Mouse (Mus musculus) lung, embryonic 14.5 days (tissue): ENCODE results near the gene Rnf43. TPM values are rescaled to one million over a fixed set of nuclear protein-coding genes. Genes with fewer than 3 reads are reported as not detected.
A peak's percentile ranks its signal among the peaks of the same experiment; 100 is the strongest.

Source experiments
- ATAC-seq: fragments of 200-750 bp; cut with Nextera tagmentation; 2 replicates; pipeline ENCODE4 v1.8.0; 2017; ENCODE audit warnings: mild to moderate bottlenecking, moderate TSS enrichment, moderate library complexity; ENCODE audit not compliant: insufficient read depth
- DNase-seq: peaks from one replicate; pipeline ENCODE4 v3.0.0-alpha.2; 2015
- H3K27ac ChIP-seq: fragments of 300-500 bp; sonication (generic); 2 replicates; pipeline ENCODE4 v1.5.1; 2014; ENCODE audit warnings: low read depth, mild to moderate bottlenecking, moderate library complexity
- H3K27me3 ChIP-seq: fragments of 300-500 bp; sonication (generic); 2 replicates; pipeline ENCODE4 v1.6.1; 2014; ENCODE audit warnings: low read length, control low read depth; ENCODE audit not compliant: insufficient read depth
- H3K36me3 ChIP-seq: fragments of 300-500 bp; sonication (generic); 2 replicates; pipeline ENCODE4 v1.6.1; 2014; ENCODE audit warnings: control low read depth; ENCODE audit not compliant: insufficient read depth
- H3K4me1 ChIP-seq: fragments of 300-500 bp; sonication (generic); 2 replicates; pipeline ENCODE4 v1.6.1; 2014; ENCODE audit warnings: antibody characterized with exemption, control low read depth; ENCODE audit not compliant: insufficient read depth
- H3K4me2 ChIP-seq: fragments of 300-500 bp; sonication (generic); 2 replicates; pipeline ENCODE4 v1.6.1; 2014; ENCODE audit warnings: mild to moderate bottlenecking
- H3K4me3 ChIP-seq: fragments of 300-500 bp; sonication (generic); 2 replicates; pipeline ENCODE4 v1.5.1; 2014; ENCODE audit warnings: low read depth, low read length
- H3K9ac ChIP-seq: fragments of 300-500 bp; sonication (generic); 2 replicates; pipeline ENCODE4 v1.6.1; 2014
- H3K9me3 ChIP-seq: fragments of 300-500 bp; sonication (generic); 2 replicates; pipeline ENCODE4 v1.6.1; 2016; ENCODE audit warnings: low read depth, low read length, control low read depth
- CTCF ChIP-seq: IDR thresholded peaks from 2 replicates; pipeline ENCODE4 v1.5.1; 2016; ENCODE audit warnings: antibody characterized with exemption, low read depth
- WGBS: fragments of 180-500 bp; shearing (Covaris S2); extraction: QIAGEN DNeasy Blood & Tissue Kit; methylation state at CpG from one replicate; pipeline ENCODE4 v1.1.7; 2014; 5-methylcytosine and 5-hydroxymethylcytosine counted together
- polyA plus RNA-seq: library from polyadenylated mRNA; unstranded; fragments of >200 nt; fragmentation: Nextera tagmentation; extraction: Ambion mirVana; gene quantifications from 2 replicates; pipeline ENCODE4 v1.2.1, GENCODE M21; 2014

The Rnf43 gene
- polyA plus RNA-seq, 1 experiment from 2014 or later = 21.5 TPM

- no peak for DNase-seq
- Histone ChIP-seq H3K27me3 (peaks cover 62% of the 10 kb centered on the region), H3K4me1 (0 out of 2 replicates have a peak, but pooled peaks cover 4% of the 10 kb centered on the region), H3K9me3 (no peaks in the 10 kb centered on the region), H3K36me3 (no peaks in the 10 kb centered on the region), H3K4me2 (no peak within 1 kb of the TSS), H3K27ac (no peak within 1 kb of the TSS), H3K9ac (no peak within 1 kb of the TSS), H3K4me3 (no peak within 1 kb of the TSS)
- no peak for ATAC-seq
- no peak for TF ChIP-seq CTCF
- 9% methylated on average over 23 of the region's 23 CpGs for WGBS
These were observed 98.0 kb downstream of the Rnf43 start, which contains the start of gene Tspoap1 for GRCm38 (mm10) chr11:87760301-87761081. TSS of gene Tspoap1 (plus strand) at chr11:87760541.

DNA sequence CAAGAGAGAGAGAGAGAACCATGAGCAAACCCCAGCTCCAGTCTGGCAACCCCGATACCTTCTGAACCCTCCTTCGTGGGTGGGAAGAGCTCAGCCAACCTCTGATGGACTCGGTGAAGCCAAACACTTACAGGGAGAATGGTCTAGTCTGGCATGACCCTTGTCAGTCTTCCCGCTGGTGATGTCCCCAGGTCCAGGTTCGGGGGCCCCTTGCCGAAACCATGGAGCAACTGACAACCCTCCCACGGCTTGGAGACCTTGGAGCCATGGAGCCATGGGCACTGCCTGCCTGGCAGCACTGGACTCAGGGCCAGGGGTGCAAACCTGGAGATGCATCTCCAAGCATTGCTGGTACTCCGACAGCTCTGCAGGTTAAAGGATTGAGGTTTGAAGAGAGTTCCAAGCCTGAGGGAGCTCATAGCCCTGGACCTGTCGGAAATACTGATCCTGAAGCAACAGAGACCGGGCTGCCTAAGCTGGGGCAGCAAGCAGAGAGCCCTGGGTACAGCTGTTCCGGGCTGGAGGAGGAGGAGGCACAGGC lies 98.7 kb downstream of the Rnf43 start:
- no peak for TF ChIP-seq CTCF
- H3K27me3 ChIP-seq = peaks cover 68% of the 10 kb centered on the region
- 61% methylated on average over 11 of the region's 11 CpGs for WGBS
- no peak overlapping the region for H3K4me2 ChIP-seq
- DNase-seq = no peak
- no peak for ATAC-seq
- H3K36me3 ChIP-seq = no peaks in the 10 kb centered on the region
- no peak overlapping the region for H3K4me3 ChIP-seq
- no peaks in the 10 kb centered on the region for H3K9me3 ChIP-seq
- H3K27ac ChIP-seq = no peak overlapping the region
- H3K4me1 ChIP-seq = 0 out of 2 replicates have a peak, but pooled peaks cover 4% of the 10 kb centered on the region
- no peak overlapping the region for H3K9ac ChIP-seq

- Histone ChIP-seq H3K27ac (no peak overlapping the region), H3K4me2 (no peak overlapping the region), H3K27me3 (peaks cover 76% of the 10 kb centered on the region), H3K9ac (no peak overlapping the region), H3K4me1 (0 out of 2 replicates have a peak, but pooled peaks cover 4% of the 10 kb centered on the region), H3K9me3 (no peaks in the 10 kb centered on the region), H3K36me3 (no peaks in the 10 kb centered on the region), H3K4me3 (no peak overlapping the region)
- no peak for ATAC-seq
- DNase-seq = no peak
- 72% methylated on average over 14 of the region's 14 CpGs for WGBS
- TF ChIP-seq CTCF = no peak
These were observed 99.5 kb downstream of the Rnf43 start for GRCm38 (mm10) chr11:87761806-87762701.

GRCm38 (mm10) chr11:87762702-87763385 lies 100.3 kb downstream of the Rnf43 start:
- Histone ChIP-seq H3K4me3 (peak overlapping the region; percentile 49; the same call in 1 of the 2 replicates), H3K4me2 (no peak overlapping the region), H3K36me3 (no peaks in the 10 kb centered on the region), H3K9ac (no peak overlapping the region), H3K27me3 (peaks cover 76% of the 10 kb centered on the region), H3K4me1 (0 out of 2 replicates have a peak, but pooled peaks cover 4% of the 10 kb centered on the region), H3K9me3 (no peaks in the 10 kb centered on the region), H3K27ac (no peak overlapping the region)
- DNase-seq (no peak), ATAC-seq (no peak)
- no peak for TF ChIP-seq CTCF
- WGBS = 36% methylated on average over 12 of the region's 12 CpGs

DNA sequence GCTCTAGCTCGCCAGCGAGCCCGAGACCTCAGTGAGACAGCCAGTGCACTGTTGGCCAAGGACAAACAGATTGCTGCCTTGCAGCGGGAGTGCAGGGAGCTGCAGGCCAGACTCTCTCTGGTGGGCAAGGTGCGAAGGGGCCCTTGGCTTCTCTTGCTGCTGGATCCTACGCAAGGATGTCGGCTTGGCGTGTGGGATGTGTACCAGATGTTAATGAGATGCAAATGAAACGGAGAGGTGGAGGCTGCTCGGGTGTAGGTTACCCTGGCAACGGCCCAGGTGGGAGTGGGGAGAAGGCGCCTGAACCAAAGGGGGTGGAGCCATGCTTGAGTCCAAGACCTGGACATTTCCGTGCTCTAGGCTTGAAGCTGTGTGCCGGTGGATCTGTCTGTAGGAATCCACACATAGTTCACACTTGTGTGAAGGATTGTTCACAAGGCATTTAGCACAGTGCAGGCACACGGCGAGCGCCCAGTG lies 101.0 kb downstream of the Rnf43 start:
- no peaks in the 10 kb centered on the region for H3K9me3 ChIP-seq
- H3K4me3 ChIP-seq = peak overlapping the region; percentile 49
- H3K27ac ChIP-seq = no peak overlapping the region
- peaks cover 76% of the 10 kb centered on the region for H3K27me3 ChIP-seq
- H3K9ac ChIP-seq = peak overlapping the region; percentile 53; the same call in 1 of the 2 replicates
- no peaks in the 10 kb centered on the region for H3K36me3 ChIP-seq
- WGBS = 2% methylated on average over 17 of the region's 17 CpGs
- peak; percentile 17; the same call in 1 of the 2 replicates for TF ChIP-seq CTCF
- peak overlapping the region; percentile 93 for H3K4me2 ChIP-seq
- peak; percentile 47 for ATAC-seq
- H3K4me1 ChIP-seq = 0 out of 2 replicates have a peak, but pooled peaks cover 4% of the 10 kb centered on the region
- peak; percentile 54 for DNase-seq
